Mouse (Mus musculus) hindbrain, embryonic 14.5 days (tissue): ENCODE data around the gene Wdr35. TPM values are rescaled to one million over a fixed set of nuclear protein-coding genes. Genes with fewer than 3 reads are reported as not detected.

Experiments used
- ATAC-seq: fragments of 200-750 bp; cut with Nextera tagmentation; 2 replicates; pipeline ENCODE4 v1.8.0; 2017; ENCODE audit warnings: moderate number of reproducible peaks, mild to moderate bottlenecking, moderate TSS enrichment, moderate library complexity; ENCODE audit not compliant: low FRiP score
- DNase-seq: peaks from one replicate; pipeline ENCODE4 v3.0.0-alpha.2; 2015; ENCODE audit warnings: low spot score
- H3K27ac ChIP-seq: fragments of 300-500 bp; sonication (generic); 2 replicates; pipeline ENCODE4 v1.5.1; 2014; ENCODE audit warnings: mild to moderate bottlenecking, moderate library complexity
- H3K27me3 ChIP-seq: fragments of 300-500 bp; sonication (generic); 2 replicates; pipeline ENCODE4 v1.6.1; 2014; ENCODE audit warnings: mild to moderate bottlenecking, low read length, mixed read lengths; ENCODE audit not compliant: control insufficient read depth, insufficient read depth
- H3K36me3 ChIP-seq: fragments of 300-500 bp; sonication (generic); replicated peaks from 2 replicates; pipeline ENCODE4 v1.6.1; 2014; ENCODE audit not compliant: control insufficient read depth, insufficient read depth
- H3K4me1 ChIP-seq: fragments of 300-500 bp; sonication (generic); replicated peaks from 2 replicates; pipeline ENCODE4 v1.6.1; 2014; ENCODE audit warnings: antibody characterized with exemption, low read length, mixed read lengths; ENCODE audit not compliant: control insufficient read depth, insufficient read depth
- H3K4me2 ChIP-seq: fragments of 300-500 bp; sonication (generic); replicated peaks from 2 replicates; pipeline ENCODE4 v1.6.1; 2014; ENCODE audit warnings: mild to moderate bottlenecking, moderate library complexity
- H3K4me3 ChIP-seq: fragments of 300-500 bp; sonication (generic); replicated peaks from 2 replicates; pipeline ENCODE4 v1.5.1; 2014; ENCODE audit warnings: mild to moderate bottlenecking, low read length
- H3K9ac ChIP-seq: fragments of 300-500 bp; sonication (generic); 2 replicates; pipeline ENCODE4 v1.6.1; 2014
- H3K9me3 ChIP-seq: fragments of 300-500 bp; sonication (generic); 2 replicates; pipeline ENCODE4 v1.6.1; 2016; ENCODE audit warnings: low read length; ENCODE audit not compliant: control insufficient read depth
- WGBS: fragments of 180-500 bp; shearing (Covaris S2); extraction: QIAGEN DNeasy Blood & Tissue Kit; methylation state at CpG from one replicate; pipeline ENCODE4 v1.1.7; 2014; 5-methylcytosine and 5-hydroxymethylcytosine counted together
- polyA plus RNA-seq: library from polyadenylated mRNA; unstranded; fragments of >200 nt; fragmentation: Nextera tagmentation; extraction: Ambion mirVana; gene quantifications from 2 replicates; pipeline ENCODE4 v1.2.1, GENCODE M21; 2014

Gene Wdr35
- polyA plus RNA-seq, 1 experiment from 2014 or later = 22.4 TPM

GRCm38 (mm10) chr12:8998318-8998717 is 24.6 kb downstream of the Wdr35 start:
- Histone ChIP-seq H3K27me3 (no peaks in the 10 kb centered on the region), H3K4me2 (no peak overlapping the region), H3K9me3 (no peaks in the 10 kb centered on the region), H3K9ac (no peak overlapping the region), H3K4me1 (no peaks in the 10 kb centered on the region), H3K27ac (no peak overlapping the region), H3K36me3 (peaks cover 24% of the 10 kb centered on the region), H3K4me3 (no peak overlapping the region)
- 93% methylated on average over 4 of the region's 4 CpGs for WGBS
- DNase-seq (no peak), ATAC-seq (no peak)

GRCm38 (mm10) chr12:9002038-9002648 is 28.5 kb downstream of the Wdr35 start:
- H3K4me1 ChIP-seq = no peaks in the 10 kb centered on the region
- H3K4me2 ChIP-seq = no peak overlapping the region
- no peak overlapping the region for H3K9ac ChIP-seq
- no peak overlapping the region for H3K27ac ChIP-seq
- ATAC-seq (0 out of 2 replicates have a peak, but pooled peaks have one; percentile 40), DNase-seq (peak; percentile 89)
- WGBS = 7% methylated on average over 5 of the region's 5 CpGs
- no peaks in the 10 kb centered on the region for H3K27me3 ChIP-seq
- peaks cover 11% of the 10 kb centered on the region for H3K36me3 ChIP-seq
- H3K9me3 ChIP-seq = no peaks in the 10 kb centered on the region
- no peak overlapping the region for H3K4me3 ChIP-seq

GRCm38 (mm10) chr12:9007146-9007545 is 33.5 kb downstream of the Wdr35 start:
- H3K4me2 ChIP-seq = no peak overlapping the region
- no peaks in the 10 kb centered on the region for H3K9me3 ChIP-seq
- H3K4me3 ChIP-seq = no peak overlapping the region
- 65% methylated on average over 4 of the region's 4 CpGs for WGBS
- no peak for DNase-seq
- no peaks in the 10 kb centered on the region for H3K27me3 ChIP-seq
- H3K36me3 ChIP-seq = peaks cover 22% of the 10 kb centered on the region
- no peak overlapping the region for H3K9ac ChIP-seq
- no peak overlapping the region for H3K27ac ChIP-seq
- ATAC-seq = no peak
- H3K4me1 ChIP-seq = no peaks in the 10 kb centered on the region

- no peak overlapping the region for H3K9ac ChIP-seq
- H3K27ac ChIP-seq = no peak overlapping the region
- H3K4me1 ChIP-seq = no peaks in the 10 kb centered on the region
- 94% methylated on average over 6 of the region's 6 CpGs for WGBS
- H3K9me3 ChIP-seq = no peaks in the 10 kb centered on the region
- H3K27me3 ChIP-seq = no peaks in the 10 kb centered on the region
- no peak overlapping the region for H3K4me2 ChIP-seq
- DNase-seq (no peak), ATAC-seq (no peak)
- no peak overlapping the region for H3K4me3 ChIP-seq
- H3K36me3 ChIP-seq = peaks cover 24% of the 10 kb centered on the region
Measured at GRCm38 (mm10) chr12:9007811-9008210, 34.1 kb downstream of the Wdr35 start.

GRCm38 (mm10) chr12:9010311-9010710 is 36.6 kb downstream of the Wdr35 start:
- ATAC-seq = no peak
- no peak overlapping the region for H3K4me3 ChIP-seq
- 72% methylated on average over 4 of the region's 4 CpGs for WGBS
- no peaks in the 10 kb centered on the region for H3K9me3 ChIP-seq
- H3K4me1 ChIP-seq = no peaks in the 10 kb centered on the region
- no peak overlapping the region for H3K9ac ChIP-seq
- H3K4me2 ChIP-seq = no peak overlapping the region
- H3K27ac ChIP-seq = no peak overlapping the region
- H3K27me3 ChIP-seq = no peaks in the 10 kb centered on the region
- DNase-seq = no peak
- peaks cover 46% of the 10 kb centered on the region for H3K36me3 ChIP-seq

- Histone ChIP-seq H3K9ac (no peak overlapping the region), H3K4me2 (no peak overlapping the region), H3K27me3 (no peaks in the 10 kb centered on the region), H3K36me3 (peaks cover 52% of the 10 kb centered on the region), H3K27ac (no peak overlapping the region), H3K4me3 (no peak overlapping the region), H3K4me1 (no peaks in the 10 kb centered on the region), H3K9me3 (no peaks in the 10 kb centered on the region)
- ATAC-seq = no peak
- no peak for DNase-seq
- WGBS = 96% methylated on average over 9 of the region's 9 CpGs
Measured at GRCm38 (mm10) chr12:9016376-9016775, 42.7 kb downstream of the Wdr35 start.

- H3K9me3 ChIP-seq = no peaks in the 10 kb centered on the region
- H3K4me1 ChIP-seq = no peaks in the 10 kb centered on the region
- H3K4me2 ChIP-seq = no peak overlapping the region
- H3K27ac ChIP-seq = no peak overlapping the region
- H3K27me3 ChIP-seq = no peaks in the 10 kb centered on the region
- H3K4me3 ChIP-seq = no peak overlapping the region
- DNase-seq = no peak
- 88% methylated on average over 8 of the region's 8 CpGs for WGBS
- H3K9ac ChIP-seq = no peak overlapping the region
- peaks cover 34% of the 10 kb centered on the region for H3K36me3 ChIP-seq
- ATAC-seq = no peak
Measured at GRCm38 (mm10) chr12:9020431-9020830, 46.7 kb downstream of the Wdr35 start.

- Histone ChIP-seq H3K36me3 (peaks cover 36% of the 10 kb centered on the region), H3K4me1 (no peaks in the 10 kb centered on the region), H3K9ac (no peak overlapping the region), H3K4me3 (no peak overlapping the region), H3K9me3 (no peaks in the 10 kb centered on the region), H3K27ac (no peak overlapping the region), H3K4me2 (no peak overlapping the region), H3K27me3 (no peaks in the 10 kb centered on the region)
- WGBS = 69% methylated on average over 3 of the region's 3 CpGs
- no peak for DNase-seq
- no peak for ATAC-seq
Measured at GRCm38 (mm10) chr12:9020986-9021385, 47.3 kb downstream of the Wdr35 start.

- WGBS = 64% methylated on average over 4 of the region's 4 CpGs
- no peak overlapping the region for H3K4me3 ChIP-seq
- H3K9ac ChIP-seq = no peak overlapping the region
- no peak for DNase-seq
- H3K9me3 ChIP-seq = no peaks in the 10 kb centered on the region
- H3K4me2 ChIP-seq = no peak overlapping the region
- H3K27me3 ChIP-seq = no peaks in the 10 kb centered on the region
- no peaks in the 10 kb centered on the region for H3K4me1 ChIP-seq
- ATAC-seq = no peak
- H3K27ac ChIP-seq = no peak overlapping the region
- peaks cover 30% of the 10 kb centered on the region for H3K36me3 ChIP-seq
Measured at GRCm38 (mm10) chr12:9023031-9023430, 49.3 kb downstream of the Wdr35 start.

- ATAC-seq = no peak
- Histone ChIP-seq H3K4me2 (no peak overlapping the region), H3K4me1 (no peaks in the 10 kb centered on the region), H3K27me3 (no peaks in the 10 kb centered on the region), H3K9me3 (no peaks in the 10 kb centered on the region), H3K9ac (no peak overlapping the region), H3K4me3 (no peak overlapping the region), H3K36me3 (peaks cover 26% of the 10 kb centered on the region), H3K27ac (no peak overlapping the region)
- DNase-seq = no peak
- WGBS = 94% methylated on average over 14 of the region's 14 CpGs
Measured at GRCm38 (mm10) chr12:9024071-9024470, 50.4 kb downstream of the Wdr35 start.
